Mouse (Mus musculus) granulocyte monocyte progenitor cell, adult 5-6 weeks (primary cell): Measurements from ENCODE around the gene 1700011L22Rik. TPM values are rescaled to one million over a fixed set of nuclear protein-coding genes. Genes with fewer than 3 reads are reported as not detected.

Experiments
- ATAC-seq: replicated peaks from 2 replicates; pipeline ENCODE4 v1.8.0; 2016; ENCODE audit warnings: mild to moderate bottlenecking, moderate TSS enrichment, inconsistent platforms; ENCODE audit not compliant: poor library complexity, severe bottlenecking
- total RNA-seq, 2 experiments: library from RNA; stranded (forward) in 1 of 2; stranded (reverse) in 1 of 2; fragments of 200-712, 200-1000 nt in 1 of 2; fragments of >200 nt in 1 of 2; fragmentation: Nextera tagmentation in 1 of 2; gene quantifications; 2 replicates each; pipeline ENCODE4 v1.2.3; 2014 to 2017

The 1700011L22Rik gene
- total RNA-seq (2014; fragmentation: Nextera tagmentation) (not detected in 2 replicates), total RNA-seq (2017) (not detected in 2 replicates)

GRCm38 (mm10) chr8:79248470-79248869, at the start of gene 1700011L22Rik:
TSS of gene 1700011L22Rik (minus strand) at chr8:79248570.
- no peak for ATAC-seq

DNA sequence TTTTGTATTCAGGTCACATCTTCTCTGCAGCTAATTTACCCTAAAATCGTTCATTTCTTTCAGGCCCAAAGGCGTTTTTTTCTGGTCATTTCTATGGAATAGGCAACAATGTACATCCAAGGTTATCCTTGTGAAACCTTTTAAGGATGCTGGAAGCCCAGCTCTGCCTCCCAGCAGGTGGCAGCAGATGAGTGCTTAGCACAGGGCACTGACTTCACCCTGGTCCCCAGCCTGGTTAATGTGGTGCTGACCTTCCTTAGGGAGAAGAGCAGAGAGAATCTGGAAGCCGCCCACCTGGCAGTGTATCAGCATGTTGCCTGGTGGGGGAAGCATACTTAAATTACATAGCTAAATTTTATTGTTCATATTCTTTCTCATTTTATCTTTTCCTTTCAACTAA, 49.4 kb upstream of the 1700011L22Rik start:
- ATAC-seq, result no peak

GRCm38 (mm10) chr8:79295276-79296105, 47.1 kb upstream of the 1700011L22Rik start:
- no peak for ATAC-seq

DNA sequence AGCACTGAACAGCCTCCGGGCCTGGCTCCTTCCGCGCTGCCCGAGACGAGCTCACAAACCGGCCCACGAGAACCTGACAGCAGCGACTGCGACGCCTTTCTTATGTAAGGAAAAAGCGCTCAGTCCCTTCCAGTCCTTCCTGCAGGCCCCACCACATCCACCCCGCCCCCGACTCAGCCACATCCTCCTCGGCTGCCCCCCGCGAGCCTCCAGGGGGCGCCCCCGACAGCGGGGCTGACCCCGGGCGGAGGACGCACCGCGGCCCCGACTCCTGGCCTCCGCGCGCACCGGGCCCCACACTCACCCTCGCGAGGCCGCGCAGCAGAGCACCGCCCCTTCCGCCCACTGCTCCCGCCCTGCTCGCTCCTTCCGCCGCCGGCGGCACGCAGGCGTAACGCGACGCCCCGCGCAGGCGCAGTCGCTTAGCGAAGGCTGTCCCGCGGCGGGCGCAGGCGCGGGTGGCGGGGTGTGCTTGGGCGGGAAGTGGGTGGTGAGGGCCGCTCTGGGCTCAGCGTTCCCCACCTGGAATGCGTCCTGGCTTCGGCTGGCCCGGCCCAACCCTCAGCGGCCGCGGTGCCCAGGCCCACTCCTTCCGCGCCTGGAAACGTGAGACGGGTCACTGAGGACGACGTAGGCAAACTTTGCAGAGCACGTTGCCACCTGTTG, 46.4 kb upstream of the 1700011L22Rik start, which contains the start of gene Mmaa:
TSS of gene Mmaa (minus strand) at position 328 of the 666 bp plus-strand sequence.
- peak; percentile 90 for ATAC-seq

DNA sequence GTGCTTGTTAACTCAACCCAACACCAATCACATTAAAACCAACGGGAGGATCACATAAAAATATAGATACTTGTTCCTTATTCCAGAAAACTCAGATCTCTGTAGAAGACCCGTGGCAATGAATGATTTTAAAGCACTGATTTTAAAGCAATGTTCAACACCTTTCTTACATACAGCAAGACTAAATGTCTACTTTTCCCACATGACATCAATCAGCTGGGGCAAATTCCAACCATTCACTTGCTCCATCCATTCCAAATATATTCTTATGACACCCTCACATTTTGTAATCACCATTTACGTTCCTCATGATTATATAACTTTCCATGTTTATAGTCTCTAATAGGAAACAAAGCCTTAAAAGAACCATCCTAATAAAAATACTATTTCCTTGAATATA, 45.5 kb upstream of the 1700011L22Rik start:
- ATAC-seq, result no peak

- ATAC-seq, result no peak
Measured at GRCm38 (mm10) chr8:79292712-79293264, 44.4 kb upstream of the 1700011L22Rik start.

DNA sequence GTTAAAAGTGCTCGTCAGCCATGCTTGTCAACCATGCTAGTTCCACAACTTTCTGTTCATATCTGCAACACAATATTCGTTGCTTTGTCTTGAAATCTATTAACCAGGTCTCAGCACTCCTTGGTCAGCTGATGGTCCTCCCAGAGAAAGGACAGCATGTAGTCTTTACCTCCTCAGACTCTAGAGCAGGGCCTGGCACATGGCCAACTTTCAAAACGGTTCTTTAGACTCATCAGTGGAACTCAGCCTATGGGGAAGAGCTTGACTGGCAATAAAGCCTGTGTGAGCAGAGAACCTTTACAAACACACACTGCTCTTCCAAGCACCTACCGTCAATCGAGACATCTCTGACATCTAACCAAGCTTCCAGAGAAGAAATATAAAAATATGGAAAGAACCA, 41.2 kb upstream of the 1700011L22Rik start:
- ATAC-seq, result no peak

GRCm38 (mm10) chr8:79288681-79289080, 40.3 kb upstream of the 1700011L22Rik start:
- ATAC-seq, result no peak

- no peak for ATAC-seq
Measured at GRCm38 (mm10) chr8:79288250-79288649, 39.9 kb upstream of the 1700011L22Rik start.

DNA sequence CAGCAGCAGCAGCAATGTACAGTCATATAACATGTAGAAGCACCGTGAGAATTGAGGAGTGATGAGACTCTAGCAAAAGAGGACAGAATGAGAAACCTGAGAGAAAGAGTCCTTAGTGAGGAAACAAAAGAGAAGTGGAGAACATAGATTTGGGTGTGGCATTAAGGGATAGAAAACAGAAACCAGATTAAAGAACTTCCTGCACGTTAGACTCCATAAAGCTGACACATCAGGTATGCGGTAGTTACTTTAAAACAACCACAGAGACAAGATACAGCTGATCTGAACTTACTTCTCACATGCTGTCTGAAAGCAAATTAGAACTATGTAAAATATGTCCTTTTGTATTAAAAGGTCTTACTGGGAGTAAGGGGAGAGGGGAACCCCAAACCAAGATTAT, 38.1 kb upstream of the 1700011L22Rik start:
- no peak for ATAC-seq

- no peak for ATAC-seq
Measured at GRCm38 (mm10) chr8:79284626-79285025, 36.3 kb upstream of the 1700011L22Rik start.

- ATAC-seq, result no peak
Measured at GRCm38 (mm10) chr8:79281376-79281890, 33.1 kb upstream of the 1700011L22Rik start.

DNA sequence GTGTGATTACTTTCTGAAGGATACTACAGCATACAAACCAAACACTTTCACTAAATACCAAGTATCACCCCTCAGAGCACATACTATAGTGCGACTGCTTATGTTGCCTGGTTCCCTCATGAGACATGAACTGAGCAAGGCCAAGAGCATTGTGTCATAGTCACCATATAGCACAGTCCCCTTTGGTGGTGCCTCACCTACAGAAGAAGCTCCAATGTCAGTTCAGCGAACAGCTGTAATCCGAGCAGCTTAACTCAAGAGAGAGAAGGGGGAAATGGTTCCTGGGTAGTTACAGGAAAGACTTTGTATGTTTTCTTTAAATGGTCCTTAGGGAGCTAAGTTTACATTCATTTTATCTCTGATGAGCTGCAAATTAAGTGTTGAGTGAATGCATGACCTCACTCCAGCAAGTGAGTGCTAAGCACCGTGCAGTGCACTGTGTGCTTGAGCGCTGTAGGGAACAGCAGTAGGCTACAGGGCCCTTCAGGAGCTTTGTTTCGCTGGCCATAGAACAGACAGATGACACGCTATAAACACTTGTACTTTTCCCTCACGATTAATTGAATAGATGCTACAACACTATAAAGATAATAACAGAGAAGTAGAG, 29.0 kb upstream of the 1700011L22Rik start:
- no peak for ATAC-seq

GRCm38 (mm10) chr8:79274940-79275339, 26.6 kb upstream of the 1700011L22Rik start:
- ATAC-seq, result no peak

DNA sequence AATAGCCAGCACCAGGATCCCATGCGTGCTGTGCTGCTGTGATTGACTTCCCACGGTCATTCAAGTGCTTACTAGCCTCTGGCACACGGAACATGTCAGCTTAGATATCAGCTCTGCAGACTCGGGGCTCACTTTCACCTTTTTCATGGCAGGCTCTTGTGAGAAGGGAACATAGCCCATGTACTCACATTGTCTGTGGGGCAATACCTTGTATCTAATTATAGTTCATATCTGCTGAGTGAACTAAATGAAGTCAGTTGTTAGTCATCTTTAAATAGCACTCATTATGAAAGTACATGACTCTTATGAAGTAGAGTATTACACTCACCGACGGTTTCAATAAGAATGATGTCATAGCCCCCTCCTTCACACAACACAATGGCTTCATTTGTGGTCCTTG, 25.4 kb upstream of the 1700011L22Rik start:
- no peak for ATAC-seq

- no peak; the same call in 1 of the 2 replicates for ATAC-seq
Measured at GRCm38 (mm10) chr8:79272676-79273075, 24.3 kb upstream of the 1700011L22Rik start.

GRCm38 (mm10) chr8:79268921-79269320, 20.6 kb upstream of the 1700011L22Rik start:
- ATAC-seq, result no peak

DNA sequence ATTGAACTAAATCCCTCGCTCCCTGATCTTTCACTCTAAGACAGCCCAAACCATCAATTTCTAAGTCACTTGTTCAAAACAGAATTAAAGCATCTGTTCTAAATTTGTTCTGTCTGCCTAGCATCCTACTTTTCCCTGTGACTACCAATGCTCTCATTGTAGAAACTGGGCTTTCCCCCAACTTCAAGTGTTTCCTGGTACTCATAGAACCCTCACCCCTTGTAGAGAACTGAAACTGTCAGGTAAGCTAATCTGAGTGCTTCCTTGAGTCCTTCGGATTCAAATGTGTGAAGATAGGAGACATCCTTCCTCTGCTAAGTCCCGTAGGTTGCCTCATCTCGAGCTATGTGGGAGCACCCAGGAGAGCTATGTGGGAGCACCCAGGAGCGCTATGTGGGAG, 13.6 kb upstream of the 1700011L22Rik start:
- ATAC-seq, result no peak

GRCm38 (mm10) chr8:79256076-79256705, 7.8 kb upstream of the 1700011L22Rik start:
- ATAC-seq, result no peak

- no peak for ATAC-seq
Measured at GRCm38 (mm10) chr8:79253742-79254141, 5.4 kb upstream of the 1700011L22Rik start.
